Mouse (Mus musculus) adipocyte (in vitro differentiated cells): ENCODE data around the gene BC005537.
"Not testable (repeated sequence)": the region's sequence is repeated elsewhere in the genome, so short reads cannot be mapped to it uniquely, and the experiment has no call there.

Experiments used
- DNase-seq: peaks from one replicate; pipeline ENCODE4 v3.0.0-alpha.2; 2016; ENCODE audit warnings: low spot score

The BC005537 gene

GRCm38 (mm10) chr13:24801308-24801921 lies at the start of gene BC005537:
Gene BC005537, plus strand, starts transcription at chr13:24801657.
- no peak for DNase-seq

DNA sequence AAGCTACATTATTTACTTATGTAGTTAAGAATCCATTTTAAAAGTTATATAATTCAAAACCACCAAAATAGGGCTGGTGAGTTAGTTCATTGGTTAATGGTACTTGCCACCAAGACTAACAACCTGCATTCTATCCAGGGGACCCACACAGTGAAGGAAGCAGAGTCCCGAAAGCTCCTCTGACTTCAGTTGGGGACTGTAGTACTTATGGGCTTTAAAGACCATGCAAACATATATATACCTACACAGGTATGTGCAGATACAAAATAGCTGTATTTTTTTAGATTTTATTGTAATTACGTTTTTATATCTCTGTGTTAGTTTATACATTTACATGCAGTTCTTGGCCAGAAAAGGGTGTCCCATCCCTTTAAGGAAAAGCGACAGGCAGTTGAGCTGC lies 44.7 kb upstream of the BC005537 start:
- DNase-seq: no peak

GRCm38 (mm10) chr13:24757820-24758564 lies 43.5 kb upstream of the BC005537 start:
- no peak for DNase-seq

DNA sequence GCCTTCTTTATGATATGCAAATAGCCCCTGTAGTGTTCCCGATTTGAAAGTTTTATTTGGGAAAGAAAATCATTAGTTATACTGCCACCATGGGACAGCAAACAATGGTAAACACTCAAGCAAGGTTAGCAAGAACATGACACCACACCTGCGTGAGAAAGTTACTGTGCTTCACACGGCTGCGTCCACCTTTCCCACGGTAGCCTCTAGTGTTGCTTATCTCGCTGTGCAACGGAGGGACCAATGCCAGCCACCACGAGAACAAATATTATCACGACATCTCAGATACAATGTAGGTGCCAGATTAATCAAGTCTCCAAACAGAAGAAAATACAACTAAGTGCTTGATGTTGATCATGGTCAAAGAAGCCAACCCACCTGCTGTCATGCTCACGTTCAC lies 42.0 kb upstream of the BC005537 start:
- no peak for DNase-seq

GRCm38 (mm10) chr13:24760351-24760870 lies 41.0 kb upstream of the BC005537 start:
- DNase-seq: no peak

- no peak for DNase-seq
Observed at GRCm38 (mm10) chr13:24761083-24761402, 40.4 kb upstream of the BC005537 start.

- peak; percentile 73 for DNase-seq
Observed at GRCm38 (mm10) chr13:24761403-24762227, 39.8 kb upstream of the BC005537 start, which contains the start of gene Gmnn. Gene Gmnn, minus strand, starts transcription at chr13:24761923.

GRCm38 (mm10) chr13:24762254-24762653 lies 39.2 kb upstream of the BC005537 start:
- DNase-seq: no peak

DNA sequence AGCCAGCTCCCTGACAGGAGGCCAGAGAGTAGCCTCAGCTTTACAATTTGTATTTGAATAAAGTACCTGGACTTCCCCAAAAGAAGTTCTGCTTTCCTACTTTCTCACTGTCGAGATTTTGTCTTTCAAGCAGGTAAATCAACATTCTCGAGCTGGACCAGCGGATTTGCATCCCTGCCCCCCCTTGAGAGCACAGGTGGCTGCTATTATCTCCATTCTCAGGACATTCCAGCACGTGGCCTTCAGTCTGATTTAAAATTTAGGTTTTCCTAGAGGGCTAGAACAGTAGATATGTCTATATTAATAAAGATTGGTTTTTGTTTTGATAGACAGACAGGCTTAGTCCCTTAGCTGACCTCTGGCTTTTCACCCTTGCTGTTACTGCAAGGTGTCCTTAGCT lies 33.6 kb upstream of the BC005537 start:
- not testable (repeated sequence) for DNase-seq

DNA sequence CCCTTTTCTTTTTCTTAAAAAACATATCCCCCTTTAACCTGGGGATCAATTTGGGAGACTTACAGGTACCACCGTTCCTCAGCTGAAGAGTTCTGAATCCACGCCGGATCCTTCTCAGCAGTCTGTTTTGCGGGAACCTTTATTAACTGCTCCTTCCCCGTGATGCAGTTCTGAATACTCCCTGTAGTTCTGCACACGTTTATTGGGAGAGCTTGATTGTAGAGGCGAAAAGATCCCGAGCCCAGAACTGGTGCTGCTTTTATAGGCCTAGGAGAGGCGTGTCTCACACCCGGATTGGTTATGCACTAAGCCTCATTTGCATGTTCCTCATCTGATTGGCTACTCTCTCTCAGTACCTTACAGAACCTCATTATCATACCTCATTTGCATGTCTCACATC lies 30.0 kb upstream of the BC005537 start:
- DNase-seq: not testable (repeated sequence)

DNA sequence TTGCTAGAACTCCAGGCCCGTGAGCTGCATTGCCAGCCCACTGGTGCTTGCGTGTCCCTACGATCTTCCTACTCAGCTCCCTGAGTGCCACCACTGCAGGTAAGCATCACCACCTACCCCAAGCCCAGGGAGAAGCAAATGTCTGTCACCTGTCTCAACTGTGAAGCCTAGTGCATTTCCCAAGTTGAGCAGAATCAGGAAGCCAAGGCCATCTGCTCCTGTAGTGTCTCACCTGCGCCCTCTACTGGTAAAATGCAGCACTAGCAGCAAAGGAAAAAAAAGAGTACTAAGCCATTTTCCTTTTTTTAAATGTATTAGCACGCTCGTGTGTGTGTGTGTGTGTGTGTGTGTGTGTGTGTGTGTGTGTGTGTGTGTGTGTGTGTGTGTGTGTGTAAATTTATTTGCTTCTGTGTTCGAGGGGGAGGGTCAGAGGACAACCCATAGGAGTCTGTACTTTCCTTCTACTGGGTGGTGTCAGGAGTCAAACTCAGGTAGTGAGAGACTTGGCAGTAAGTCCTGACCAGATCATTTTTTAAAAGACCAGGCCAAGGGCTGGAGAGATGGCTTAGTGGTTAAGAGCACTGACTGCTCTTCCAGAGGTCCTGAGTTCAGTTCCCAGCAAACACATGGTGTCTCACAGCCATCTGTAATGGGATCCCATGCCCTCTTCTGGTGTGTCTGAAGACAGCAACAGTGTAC lies 25.2 kb upstream of the BC005537 start:
- peak; percentile 61 for DNase-seq

GRCm38 (mm10) chr13:24778026-24778425 lies 23.4 kb upstream of the BC005537 start:
- no peak for DNase-seq

DNA sequence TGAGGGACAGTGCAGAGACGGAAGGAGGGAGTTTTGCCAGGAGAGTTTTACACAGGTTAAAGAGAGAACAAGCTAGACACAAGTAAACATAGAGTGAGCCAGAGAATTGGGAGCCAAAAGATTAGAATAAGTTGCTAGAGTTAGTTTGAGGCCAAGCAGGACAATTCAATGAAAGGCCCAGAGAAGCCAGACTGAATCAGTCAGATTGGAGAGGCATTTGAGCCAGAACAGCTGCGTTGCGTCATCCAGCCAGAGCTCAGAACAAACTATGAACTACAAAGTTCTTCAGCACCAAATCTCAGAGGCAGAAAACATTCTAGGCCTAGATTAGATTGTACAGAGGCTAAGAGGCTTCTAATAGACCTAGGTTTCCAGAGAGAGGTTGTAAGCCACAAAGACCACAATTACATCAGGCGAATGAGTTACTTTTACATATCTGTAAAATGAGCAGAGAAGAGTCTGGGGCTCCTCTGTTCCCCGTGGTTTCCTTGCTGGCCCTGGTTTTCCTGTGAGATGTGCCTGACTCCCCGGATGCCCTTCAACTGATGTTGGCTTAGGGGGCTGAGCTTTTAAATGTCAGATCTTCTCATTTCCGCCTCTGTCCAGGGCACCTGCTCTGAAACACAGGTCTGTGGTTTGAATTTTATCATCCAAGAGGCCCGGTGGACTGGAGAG lies 22.6 kb upstream of the BC005537 start:
- DNase-seq: peak; percentile 47

DNA sequence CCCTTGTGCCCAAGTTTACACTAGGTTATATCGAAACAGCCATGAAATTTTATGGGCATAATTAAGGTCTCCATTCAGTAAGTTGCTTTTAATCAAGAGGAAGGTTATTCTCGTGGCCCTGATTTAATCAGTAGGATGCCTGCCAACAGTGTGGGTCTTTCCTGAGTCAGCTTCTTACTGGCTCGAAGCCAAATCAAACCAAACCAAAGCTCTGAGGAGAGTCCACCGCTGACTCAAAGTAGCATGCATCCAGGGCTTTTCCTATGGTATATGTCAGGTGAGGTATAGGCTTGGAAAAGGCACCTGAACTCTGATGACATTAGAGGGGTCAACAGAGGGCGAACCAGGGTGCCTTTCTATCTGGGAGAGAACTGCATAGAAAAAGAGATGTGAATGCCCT lies 19.5 kb upstream of the BC005537 start:
- DNase-seq: no peak

- no peak for DNase-seq
Observed at GRCm38 (mm10) chr13:24786014-24786490, 15.4 kb upstream of the BC005537 start.

- DNase-seq: no peak
Observed at GRCm38 (mm10) chr13:24787477-24787876, 14.0 kb upstream of the BC005537 start.

DNA sequence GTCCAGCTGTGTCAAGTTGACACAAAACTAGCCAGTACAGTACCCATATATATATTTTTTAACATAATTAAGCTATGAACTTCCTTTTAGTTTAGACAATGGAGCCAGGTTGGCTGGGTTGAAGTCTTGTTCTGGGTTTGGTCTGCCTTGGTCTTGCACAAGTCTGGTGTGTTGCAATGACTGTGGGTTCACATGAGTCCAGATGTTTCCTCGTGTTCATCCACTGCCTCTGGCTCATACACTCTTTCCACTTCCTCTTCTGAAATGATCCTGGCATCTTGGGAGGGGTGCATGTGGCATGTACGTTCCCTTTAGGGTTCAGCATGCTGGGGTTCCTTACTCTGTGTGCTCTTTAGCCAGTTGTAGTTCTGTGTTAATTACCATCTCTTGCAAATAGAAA lies 10.1 kb upstream of the BC005537 start:
- DNase-seq: peak; percentile 82

- peak; percentile 73 for DNase-seq
Observed at GRCm38 (mm10) chr13:24792411-24793045, 8.9 kb upstream of the BC005537 start.

DNA sequence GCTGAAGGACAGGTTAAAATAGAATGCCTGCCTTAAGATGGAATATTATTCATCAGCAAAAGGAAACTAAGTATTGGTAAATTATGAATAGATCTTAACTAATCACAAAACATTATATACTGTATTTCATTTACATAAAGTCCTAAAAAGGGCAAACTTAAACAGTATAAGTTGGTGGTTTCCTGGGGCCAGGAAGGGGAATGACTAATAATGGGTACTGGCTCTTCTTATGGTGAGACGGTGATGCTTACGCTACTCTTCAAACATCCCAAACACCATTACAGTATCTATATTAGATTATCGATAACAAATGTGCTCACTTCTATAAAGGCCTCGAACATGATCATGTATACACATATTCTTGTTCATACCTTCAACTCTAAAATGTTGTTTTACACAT lies 2.8 kb upstream of the BC005537 start:
- DNase-seq: no peak

DNA sequence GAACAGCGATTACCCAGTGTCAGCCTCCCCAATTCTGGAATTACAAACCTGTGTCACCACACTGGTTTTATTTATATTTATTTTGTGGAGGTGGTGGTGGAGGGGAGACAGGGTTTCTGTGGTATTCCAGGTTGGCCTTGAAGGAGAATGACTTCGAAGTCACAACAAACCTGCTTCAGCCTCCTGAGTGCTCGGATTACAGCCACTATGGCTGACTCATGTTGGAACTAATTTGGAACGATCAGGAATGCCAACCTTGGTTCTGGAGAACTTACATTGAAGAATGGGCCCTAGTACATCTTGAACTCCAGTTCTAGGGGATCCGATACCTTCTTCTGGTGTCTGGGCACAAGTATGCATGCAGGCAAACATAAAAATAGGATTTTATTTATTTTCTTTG lies 2.1 kb upstream of the BC005537 start:
- DNase-seq: no peak
